Mouse (Mus musculus): Measurements from ENCODE around the gene Btbd11. TPM values are rescaled to one million over a fixed set of nuclear protein-coding genes. Genes with fewer than 3 reads are reported as not detected.
A peak's percentile ranks its signal among the peaks of the same experiment; 100 is the strongest.

The Btbd11 gene
- polyA plus RNA-seq, 1 experiment = 3.8 TPM

DNA sequence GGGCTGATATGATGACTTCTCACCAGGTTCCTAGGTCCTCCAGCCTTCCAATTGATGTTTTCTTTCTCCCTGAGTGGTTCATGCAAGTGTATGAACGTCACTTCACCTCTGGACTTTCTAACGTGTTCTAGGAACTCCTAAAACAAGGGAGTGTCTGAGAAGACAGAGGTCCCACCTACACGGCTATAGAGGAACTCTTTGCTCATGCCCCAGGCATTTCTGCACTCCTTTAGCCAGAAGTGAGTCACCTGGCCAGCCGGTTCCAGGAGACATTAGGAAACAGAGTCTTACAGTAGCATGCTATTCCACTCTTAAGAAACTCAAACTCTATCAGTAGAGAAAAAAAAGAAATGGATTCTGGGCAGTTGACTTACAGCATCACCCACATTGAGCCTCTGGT is 14.5 kb upstream of the Btbd11 start:
- Histone ChIP-seq H3K4me3 (replicated peaks; ENCODE audit: extremely low read depth, low read depth, low read length) (no peak overlapping the region), H3K4me1 (ENCODE audit: control insufficient read depth, insufficient read depth, low read length) (no peaks in the 10 kb centered on the region)
- WGBS = 56% methylated on average over 4 of the region's 4 CpGs
- DNase-seq = no peak
- no peak for TF ChIP-seq CTCF (IDR thresholded peaks at IDR 0.05; ENCODE audit: insufficient read depth, low read length)
- TF ChIP-seq POLR2A (IDR thresholded peaks at IDR 0.05; ENCODE audit: borderline replicate concordance, extremely low read depth, low read depth, low read length) = no peak

DNA sequence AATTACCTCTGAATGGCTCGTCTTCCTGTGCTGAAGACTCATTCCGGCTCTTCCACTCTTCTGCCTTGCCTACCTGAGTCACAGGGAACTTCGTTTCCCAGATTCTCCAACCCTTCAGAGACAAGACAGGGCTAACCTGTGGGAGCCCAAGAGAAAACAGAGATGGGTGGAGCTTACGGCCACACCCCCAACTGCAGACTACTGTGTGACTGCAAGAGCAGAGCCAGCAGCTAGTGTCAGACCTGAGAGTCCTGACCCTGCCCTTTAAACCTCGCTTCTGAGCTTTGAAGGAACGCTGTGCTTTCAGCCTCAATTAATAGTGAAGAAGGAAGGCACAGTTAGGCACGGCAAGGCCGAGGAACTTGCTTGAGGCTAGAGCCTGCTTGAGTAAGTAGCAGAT is 7.6 kb upstream of the Btbd11 start:
- no peaks in the 10 kb centered on the region for H3K4me1 ChIP-seq (ENCODE audit: control insufficient read depth, insufficient read depth, low read length)
- TF ChIP-seq POLR2A (IDR thresholded peaks at IDR 0.05; ENCODE audit: borderline replicate concordance, extremely low read depth, low read depth, low read length) (no peak), CTCF (IDR thresholded peaks at IDR 0.05; ENCODE audit: insufficient read depth, low read length) (no peak)
- no peak for DNase-seq
- no peak overlapping the region for H3K4me3 ChIP-seq (replicated peaks; ENCODE audit: extremely low read depth, low read depth, low read length)
- WGBS = 30% methylated on average over 8 of the region's 8 CpGs

DNA sequence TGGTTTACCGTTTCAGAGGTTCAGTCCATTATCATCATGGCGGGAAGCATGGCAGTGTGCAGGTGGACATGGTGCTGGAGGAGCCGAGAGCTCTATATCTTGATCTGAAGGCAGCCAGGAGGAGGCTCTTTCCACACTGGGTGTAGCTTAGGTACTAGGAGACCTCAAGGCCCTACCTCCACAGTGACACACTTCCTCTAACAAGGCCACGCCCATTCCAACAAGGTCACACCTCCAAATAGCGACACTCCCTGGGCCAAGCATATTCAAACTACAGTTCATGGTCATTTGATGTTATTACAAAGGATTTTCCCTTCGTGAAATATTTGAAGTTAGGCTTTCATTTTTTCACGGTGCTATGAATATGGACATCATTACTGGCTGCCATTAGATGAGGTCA is 3.6 kb upstream of the Btbd11 start:
- no peak for TF ChIP-seq POLR2A (IDR thresholded peaks at IDR 0.05; ENCODE audit: borderline replicate concordance, extremely low read depth, low read depth, low read length)
- TF ChIP-seq CTCF (IDR thresholded peaks at IDR 0.05; ENCODE audit: insufficient read depth, low read length) = no peak
- no peaks in the 10 kb centered on the region for H3K4me1 ChIP-seq (ENCODE audit: control insufficient read depth, insufficient read depth, low read length)
- no peak for DNase-seq
- no peak overlapping the region for H3K4me3 ChIP-seq (replicated peaks; ENCODE audit: extremely low read depth, low read depth, low read length)
- WGBS = 86% methylated on average over 7 of the region's 7 CpGs

DNA sequence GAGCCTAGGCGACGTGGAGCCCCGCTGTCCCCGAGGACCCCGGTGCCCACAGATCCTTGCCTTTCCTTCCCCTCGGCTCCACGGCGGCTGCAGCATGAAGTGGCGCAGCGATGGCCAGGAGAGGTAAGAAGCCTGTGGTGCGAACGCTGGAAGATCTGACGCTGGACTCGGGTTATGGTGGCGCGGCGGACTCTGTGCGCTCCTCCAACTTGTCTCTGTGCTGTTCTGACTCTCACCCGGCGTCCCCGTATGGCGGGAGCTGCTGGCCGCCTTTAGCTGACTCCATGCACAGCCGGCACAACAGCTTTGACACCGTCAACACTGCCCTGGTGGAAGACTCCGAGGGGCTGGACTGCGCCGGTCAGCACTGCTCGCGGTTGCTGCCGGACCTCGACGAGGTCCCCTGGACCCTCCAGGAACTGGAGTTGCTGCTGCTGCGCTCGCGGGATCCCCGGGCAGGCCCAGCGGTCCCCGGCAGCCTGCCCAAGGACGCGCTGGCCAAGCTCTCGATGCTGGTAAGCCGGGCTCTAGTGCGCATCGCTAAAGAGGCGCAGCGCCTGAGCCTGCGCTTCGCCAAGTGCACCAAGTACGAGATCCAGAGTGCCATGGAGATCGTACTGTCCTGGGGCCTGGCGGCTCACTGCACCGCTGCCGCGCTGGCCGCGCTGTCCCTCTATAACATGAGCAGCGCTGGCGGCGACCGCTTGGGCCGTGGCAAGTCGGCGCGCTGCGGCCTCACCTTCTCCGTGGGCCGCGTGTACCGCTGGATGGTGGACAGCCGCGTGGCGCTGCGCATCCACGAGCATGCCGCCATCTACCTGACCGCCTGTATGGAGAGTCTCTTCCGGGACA is 831 bp downstream of the Btbd11 start:
- DNase-seq = peak; percentile 37
- peaks cover 3% of the 10 kb centered on the region; the same call in 1 of the 2 replicates for H3K4me1 ChIP-seq (ENCODE audit: control insufficient read depth, insufficient read depth, low read length)
- TF ChIP-seq CTCF (IDR thresholded peaks at IDR 0.05; ENCODE audit: insufficient read depth, low read length) (no peak), POLR2A (IDR thresholded peaks at IDR 0.05; ENCODE audit: borderline replicate concordance, extremely low read depth, low read depth, low read length) (no peak)

DNA sequence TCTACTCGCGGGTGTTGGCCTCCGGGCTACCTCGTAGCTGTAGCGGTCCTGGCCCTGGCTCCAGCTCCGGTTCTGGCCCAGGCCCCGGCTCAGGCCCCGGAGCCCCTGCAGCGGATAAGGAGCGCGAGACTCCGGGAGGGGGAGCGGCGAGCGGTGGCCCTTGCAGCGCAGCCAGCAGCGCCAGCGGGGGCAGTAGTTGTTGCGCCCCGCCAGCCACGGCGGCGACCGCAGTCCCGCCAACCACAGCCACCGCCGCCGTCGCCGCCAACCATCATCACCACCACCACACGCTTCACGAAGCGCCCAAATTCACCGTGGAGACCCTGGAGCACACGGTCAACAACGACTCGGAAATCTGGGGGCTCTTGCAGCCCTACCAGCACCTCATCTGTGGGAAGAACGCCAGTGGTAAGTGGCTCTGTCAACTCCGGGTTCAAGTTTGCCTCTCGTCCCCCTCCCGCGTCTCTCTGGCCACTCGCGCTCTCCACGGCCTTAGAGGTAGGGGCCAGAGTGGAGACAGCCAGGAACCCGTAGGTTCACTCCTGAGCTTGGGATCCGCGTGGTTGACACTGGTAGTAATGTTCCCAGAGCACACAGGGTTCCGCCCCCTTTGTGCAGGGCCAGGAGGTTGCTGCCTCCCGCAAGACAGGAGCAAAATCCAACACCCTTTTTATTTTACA is 1.6 kb downstream of the Btbd11 start:
- WGBS = 2% methylated on average over 50 of the region's 50 CpGs
- DNase-seq = no peak
- H3K4me3 ChIP-seq (replicated peaks; ENCODE audit: extremely low read depth, low read depth, low read length) = peak overlapping the region; percentile 2
- no peak for TF ChIP-seq CTCF (IDR thresholded peaks at IDR 0.05; ENCODE audit: insufficient read depth, low read length)
- no peak for TF ChIP-seq POLR2A (IDR thresholded peaks at IDR 0.05; ENCODE audit: borderline replicate concordance, extremely low read depth, low read depth, low read length)
- peaks cover 3% of the 10 kb centered on the region; the same call in 1 of the 2 replicates for H3K4me1 ChIP-seq (ENCODE audit: control insufficient read depth, insufficient read depth, low read length)

More for the DNA sequence above, 831 bp downstream of the Btbd11 start:
- H3K4me3 ChIP-seq (replicated peaks; ENCODE audit: extremely low read depth, low read depth, low read length) = peak overlapping the region; percentile 60
- 1% methylated on average over 78 of the region's 78 CpGs for WGBS

DNA sequence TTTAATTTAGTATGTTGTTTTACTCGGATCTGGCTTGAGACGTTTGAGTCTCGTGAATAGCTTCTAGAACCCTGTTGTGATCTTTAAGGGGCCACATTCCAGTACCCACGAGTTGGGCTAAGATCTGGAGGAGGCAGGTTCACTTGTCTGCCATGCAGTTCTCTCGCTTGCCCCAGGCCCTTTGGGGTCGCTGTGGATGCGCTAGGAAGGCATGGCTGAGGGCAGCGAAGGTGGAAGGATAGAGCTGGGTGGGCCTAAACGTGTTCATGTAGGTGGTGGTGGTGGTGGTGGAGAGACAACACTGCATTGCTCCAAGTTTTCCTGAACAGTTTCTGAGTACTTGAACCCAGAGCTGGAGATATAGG is 2.1 kb downstream of the Btbd11 start:
- no peak for DNase-seq
- H3K4me3 ChIP-seq (replicated peaks; ENCODE audit: extremely low read depth, low read depth, low read length) = no peak overlapping the region
- TF ChIP-seq CTCF (IDR thresholded peaks at IDR 0.05; ENCODE audit: insufficient read depth, low read length) = 0 out of 2 replicates have a peak, but pooled peaks have one; percentile 4
- no peak for TF ChIP-seq POLR2A (IDR thresholded peaks at IDR 0.05; ENCODE audit: borderline replicate concordance, extremely low read depth, low read depth, low read length)
- peaks cover 3% of the 10 kb centered on the region; the same call in 1 of the 2 replicates for H3K4me1 ChIP-seq (ENCODE audit: control insufficient read depth, insufficient read depth, low read length)
- WGBS = 6% methylated on average over 9 of the region's 9 CpGs

DNA sequence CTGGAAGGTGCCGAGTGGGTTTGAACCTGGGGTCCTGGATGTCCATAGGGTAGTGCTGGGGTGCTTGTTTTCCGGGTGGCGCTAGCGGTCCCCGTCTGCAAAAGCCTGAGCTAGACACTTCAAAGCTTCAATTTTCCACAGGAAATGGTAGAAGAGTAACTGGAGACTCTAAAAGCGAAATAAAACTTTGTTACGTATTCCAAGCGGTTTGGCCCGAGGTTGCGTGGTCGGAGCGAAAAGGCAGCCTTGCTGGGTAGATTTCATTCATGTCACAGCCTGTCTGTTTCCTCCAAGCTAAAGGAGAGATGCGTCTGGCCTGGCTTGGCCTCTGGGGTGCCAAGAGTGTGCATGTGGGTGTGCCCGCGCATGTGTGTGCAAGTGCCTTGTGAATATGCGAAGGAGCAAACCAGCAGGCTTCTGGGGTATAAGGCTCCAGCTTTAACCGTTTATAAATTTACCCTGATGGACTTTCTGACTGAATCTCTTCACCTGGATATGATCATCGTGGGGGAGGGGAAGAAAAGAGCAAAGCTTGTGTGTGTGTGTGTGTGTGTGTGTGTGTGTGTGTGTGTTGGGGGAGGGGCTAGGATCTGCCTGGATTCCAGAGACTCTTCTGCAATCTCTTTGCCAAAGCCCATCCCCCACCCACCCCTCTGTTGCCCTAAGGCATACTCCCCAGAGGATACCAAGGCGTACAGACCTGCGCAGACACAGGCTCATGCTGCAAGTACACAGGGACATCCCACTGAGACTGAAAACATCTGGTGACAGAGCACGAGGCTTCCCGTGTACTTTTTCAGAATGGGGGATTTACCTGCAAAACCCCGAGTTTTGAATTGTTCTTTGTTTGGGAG is 2.9 kb downstream of the Btbd11 start:
- TF ChIP-seq CTCF (IDR thresholded peaks at IDR 0.05; ENCODE audit: insufficient read depth, low read length) = no peak
- TF ChIP-seq POLR2A (IDR thresholded peaks at IDR 0.05; ENCODE audit: borderline replicate concordance, extremely low read depth, low read depth, low read length) = no peak
- 57% methylated on average over 23 of the region's 23 CpGs for WGBS
- no peak for DNase-seq
- Histone ChIP-seq H3K4me1 (ENCODE audit: control insufficient read depth, insufficient read depth, low read length) (peaks cover 3% of the 10 kb centered on the region; the same call in 1 of the 2 replicates), H3K4me3 (replicated peaks; ENCODE audit: extremely low read depth, low read depth, low read length) (no peak overlapping the region)

DNA sequence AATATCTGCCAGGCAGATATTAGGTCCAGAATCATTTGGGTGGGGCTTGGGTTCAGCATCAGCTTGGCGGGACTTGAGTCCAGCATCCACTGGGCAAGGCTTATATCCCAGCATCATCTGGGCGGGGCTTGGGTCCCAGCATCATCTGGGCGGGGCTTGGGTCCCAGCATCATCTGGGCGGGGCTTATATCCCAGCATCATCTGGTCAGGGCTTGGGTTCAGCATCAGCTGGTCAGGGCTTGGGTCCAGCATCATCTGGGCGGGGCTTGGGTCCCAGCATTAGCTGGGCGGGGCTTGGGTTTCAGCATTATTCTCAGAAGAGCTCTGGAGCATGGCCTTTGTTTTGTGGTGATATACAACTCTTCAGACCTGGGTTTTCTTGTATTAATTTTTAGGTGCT is 6.4 kb downstream of the Btbd11 start:
- H3K4me3 ChIP-seq (replicated peaks; ENCODE audit: extremely low read depth, low read depth, low read length) = no peak overlapping the region
- H3K4me1 ChIP-seq (ENCODE audit: control insufficient read depth, insufficient read depth, low read length) = peaks cover 3% of the 10 kb centered on the region; the same call in 1 of the 2 replicates
- TF ChIP-seq CTCF (IDR thresholded peaks at IDR 0.05; ENCODE audit: insufficient read depth, low read length) (no peak), POLR2A (IDR thresholded peaks at IDR 0.05; ENCODE audit: borderline replicate concordance, extremely low read depth, low read depth, low read length) (no peak)
- DNase-seq = no peak
- WGBS = 70% methylated on average over 6 of the region's 6 CpGs

DNA sequence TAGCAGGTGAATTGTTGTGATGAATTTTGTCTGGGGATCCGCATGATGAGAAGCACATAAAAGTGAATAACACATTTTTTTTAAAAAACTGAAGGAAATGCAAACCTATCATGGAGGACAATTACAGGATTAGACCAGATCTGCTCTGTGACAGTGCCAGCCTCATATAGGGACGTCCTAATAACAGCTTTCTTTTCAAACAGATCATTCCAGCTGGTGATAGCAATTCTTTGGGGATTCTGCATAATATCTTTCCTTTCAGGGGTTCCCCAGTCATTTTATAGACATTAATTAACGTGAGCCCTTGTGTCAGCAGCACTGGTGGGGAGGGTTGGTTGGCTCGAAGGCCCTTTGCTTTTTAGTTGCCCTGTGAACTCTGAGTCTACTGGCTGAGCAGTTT is 7.9 kb downstream of the Btbd11 start:
- Histone ChIP-seq H3K4me3 (replicated peaks; ENCODE audit: extremely low read depth, low read depth, low read length) (no peak overlapping the region), H3K4me1 (ENCODE audit: control insufficient read depth, insufficient read depth, low read length) (no peaks in the 10 kb centered on the region)
- no peak for TF ChIP-seq POLR2A (IDR thresholded peaks at IDR 0.05; ENCODE audit: borderline replicate concordance, extremely low read depth, low read depth, low read length)
- TF ChIP-seq CTCF (IDR thresholded peaks at IDR 0.05; ENCODE audit: insufficient read depth, low read length) = no peak
- 69% methylated on average over 4 of the region's 4 CpGs for WGBS
- DNase-seq = no peak
